Mouse (Mus musculus): ENCODE measurements around the gene Il5. TPM values are rescaled to one million over a fixed set of nuclear protein-coding genes. Genes with fewer than 3 reads are reported as not detected.
A peak's percentile ranks its signal among the peaks of the same experiment; 100 is the strongest.
"Not testable (repeated sequence)": the region's sequence is repeated elsewhere in the genome, so short reads cannot be mapped to it uniquely, and the experiment has no call there.

The Il5 gene
- polyA plus RNA-seq, 1 experiment from 2014 or later = not detected

GRCm38 (mm10) chr11:53748614-53749013 lies 28.0 kb downstream of the Il5 start:
- Histone ChIP-seq H3K9ac (no peak overlapping the region), H3K36me3 (ENCODE audit: poor library complexity, severe bottlenecking) (no peaks in the 10 kb centered on the region), H3K27me3 (no peaks in the 10 kb centered on the region), H3K27ac (no peak overlapping the region), H3K9me3 (replicated peaks) (no peaks in the 10 kb centered on the region; the same call in 1 of the 2 replicates), H3K4me1 (no peaks in the 10 kb centered on the region), H3K4me3 (no peak overlapping the region), H3K4me2 (no peak overlapping the region)
- WGBS = 91% methylated on average over 6 of the region's 6 CpGs
- no peak for ATAC-seq

GRCm38 (mm10) chr11:53749306-53749705 lies 28.7 kb downstream of the Il5 start:
- ATAC-seq = no peak
- H3K4me2 ChIP-seq = no peak overlapping the region
- no peak overlapping the region for H3K9ac ChIP-seq
- no peaks in the 10 kb centered on the region for H3K27me3 ChIP-seq
- H3K4me3 ChIP-seq = no peak overlapping the region
- H3K9me3 ChIP-seq (replicated peaks) = no peaks in the 10 kb centered on the region; the same call in 1 of the 2 replicates
- no peak overlapping the region for H3K27ac ChIP-seq
- H3K36me3 ChIP-seq (ENCODE audit: poor library complexity, severe bottlenecking) = no peaks in the 10 kb centered on the region
- no peaks in the 10 kb centered on the region for H3K4me1 ChIP-seq
- 70% methylated on average over 4 of the region's 4 CpGs for WGBS

- H3K27ac ChIP-seq = no peak overlapping the region
- H3K4me3 ChIP-seq = no peak overlapping the region
- H3K4me2 ChIP-seq = no peak overlapping the region
- no peak overlapping the region for H3K9ac ChIP-seq
- no peaks in the 10 kb centered on the region for H3K36me3 ChIP-seq (ENCODE audit: poor library complexity, severe bottlenecking)
- no peaks in the 10 kb centered on the region for H3K4me1 ChIP-seq
- ATAC-seq = no peak
- H3K9me3 ChIP-seq (replicated peaks) = no peaks in the 10 kb centered on the region; the same call in 1 of the 2 replicates
- H3K27me3 ChIP-seq = no peaks in the 10 kb centered on the region
- WGBS = 52% methylated on average over 5 of the region's 5 CpGs
Measured at GRCm38 (mm10) chr11:53749716-53750352, 29.2 kb downstream of the Il5 start.

- 80% methylated on average over 12 of the region's 12 CpGs for WGBS
- Histone ChIP-seq H3K4me2 (no peak overlapping the region), H3K9ac (no peak overlapping the region), H3K36me3 (ENCODE audit: poor library complexity, severe bottlenecking) (no peaks in the 10 kb centered on the region), H3K9me3 (replicated peaks) (no peaks in the 10 kb centered on the region; the same call in 1 of the 2 replicates), H3K4me3 (no peak overlapping the region), H3K27me3 (peaks cover 7% of the 10 kb centered on the region), H3K27ac (no peak overlapping the region), H3K4me1 (peaks cover 13% of the 10 kb centered on the region)
- no peak for ATAC-seq
Measured at GRCm38 (mm10) chr11:53755011-53755595, 34.5 kb downstream of the Il5 start.

- no peak overlapping the region for H3K27ac ChIP-seq
- peaks cover 30% of the 10 kb centered on the region for H3K27me3 ChIP-seq
- no peak overlapping the region for H3K9ac ChIP-seq
- no peak overlapping the region for H3K4me3 ChIP-seq
- no peaks in the 10 kb centered on the region for H3K36me3 ChIP-seq (ENCODE audit: poor library complexity, severe bottlenecking)
- no peak for ATAC-seq
- H3K4me2 ChIP-seq = no peak overlapping the region
- H3K4me1 ChIP-seq = peaks cover 21% of the 10 kb centered on the region
- WGBS = 93% methylated on average over 4 of the region's 4 CpGs
- H3K9me3 ChIP-seq (replicated peaks) = no peaks in the 10 kb centered on the region; the same call in 1 of the 2 replicates
Measured at GRCm38 (mm10) chr11:53757612-53758011, 37.0 kb downstream of the Il5 start.

GRCm38 (mm10) chr11:53758033-53758432 lies 37.4 kb downstream of the Il5 start:
- H3K36me3 ChIP-seq (ENCODE audit: poor library complexity, severe bottlenecking); H3K9me3 ChIP-seq (replicated peaks); H3K4me2 ChIP-seq; H3K27ac ChIP-seq; H3K9ac ChIP-seq; H3K4me3 ChIP-seq; ATAC-seq: not testable (repeated sequence)
- Histone ChIP-seq H3K27me3 (peaks cover 34% of the 10 kb centered on the region), H3K4me1 (peaks cover 25% of the 10 kb centered on the region)
- WGBS = 79% methylated on average over 9 of the region's 9 CpGs

- 38% methylated on average over 6 of the region's 6 CpGs for WGBS
- H3K4me1 ChIP-seq = peaks cover 34% of the 10 kb centered on the region
- H3K27me3 ChIP-seq = peaks cover 42% of the 10 kb centered on the region
Measured at GRCm38 (mm10) chr11:53758791-53759351, 38.3 kb downstream of the Il5 start.

GRCm38 (mm10) chr11:53759545-53760406 lies 39.2 kb downstream of the Il5 start:
- H3K4me2 ChIP-seq = peak overlapping the region; percentile 38
- H3K4me1 ChIP-seq = peaks cover 37% of the 10 kb centered on the region
- no peak overlapping the region for H3K9ac ChIP-seq
- ATAC-seq = no peak
- H3K27ac ChIP-seq = no peak overlapping the region
- H3K36me3 ChIP-seq (ENCODE audit: poor library complexity, severe bottlenecking) = no peaks in the 10 kb centered on the region
- no peak overlapping the region for H3K4me3 ChIP-seq
- peaks cover 42% of the 10 kb centered on the region for H3K27me3 ChIP-seq
- 4% methylated on average over 22 of the region's 22 CpGs for WGBS
- H3K9me3 ChIP-seq (replicated peaks) = no peaks in the 10 kb centered on the region

More at GRCm38 (mm10) chr11:53758791-53759351, 38.3 kb downstream of the Il5 start:
- H3K4me3 ChIP-seq = no peak overlapping the region
- H3K4me2 ChIP-seq = no peak overlapping the region
- ATAC-seq = no peak
- no peaks in the 10 kb centered on the region for H3K36me3 ChIP-seq (ENCODE audit: poor library complexity, severe bottlenecking)
- H3K9ac ChIP-seq = no peak overlapping the region
- H3K9me3 ChIP-seq (replicated peaks) = no peaks in the 10 kb centered on the region
- no peak overlapping the region for H3K27ac ChIP-seq

GRCm38 (mm10) chr11:53761284-53761683 lies 40.7 kb downstream of the Il5 start:
- Histone ChIP-seq H3K9me3 (replicated peaks) (no peaks in the 10 kb centered on the region), H3K4me3 (no peak overlapping the region), H3K36me3 (ENCODE audit: poor library complexity, severe bottlenecking) (no peaks in the 10 kb centered on the region), H3K4me1 (peaks cover 37% of the 10 kb centered on the region), H3K9ac (0 out of 2 replicates have a peak overlapping the region, but pooled peaks have one; percentile 0), H3K4me2 (no peak overlapping the region), H3K27ac (no peak overlapping the region), H3K27me3 (peaks cover 42% of the 10 kb centered on the region)
- ATAC-seq = no peak
- WGBS = 79% methylated on average over 5 of the region's 5 CpGs

- 51% methylated on average over 2 of the region's 2 CpGs for WGBS
- Histone ChIP-seq H3K27ac (no peak overlapping the region), H3K9ac (0 out of 2 replicates have a peak overlapping the region, but pooled peaks have one; percentile 0), H3K4me2 (no peak overlapping the region), H3K9me3 (replicated peaks) (no peaks in the 10 kb centered on the region), H3K36me3 (ENCODE audit: poor library complexity, severe bottlenecking) (no peaks in the 10 kb centered on the region), H3K27me3 (peaks cover 42% of the 10 kb centered on the region), H3K4me3 (no peak overlapping the region), H3K4me1 (peaks cover 37% of the 10 kb centered on the region)
- ATAC-seq = no peak
Measured at GRCm38 (mm10) chr11:53761822-53762221, 41.2 kb downstream of the Il5 start.

GRCm38 (mm10) chr11:53762426-53762825 lies 41.8 kb downstream of the Il5 start:
- peak overlapping the region; percentile 35 for H3K4me3 ChIP-seq
- H3K4me1 ChIP-seq = peaks cover 37% of the 10 kb centered on the region
- ATAC-seq = no peak
- no peaks in the 10 kb centered on the region for H3K36me3 ChIP-seq (ENCODE audit: poor library complexity, severe bottlenecking)
- H3K4me2 ChIP-seq = peak overlapping the region; percentile 74
- no peak overlapping the region for H3K9ac ChIP-seq
- H3K27me3 ChIP-seq = peaks cover 45% of the 10 kb centered on the region
- no peaks in the 10 kb centered on the region for H3K9me3 ChIP-seq (replicated peaks)
- no peak overlapping the region for H3K27ac ChIP-seq
- WGBS = 63% methylated on average over 2 of the region's 2 CpGs
